Mouse (Mus musculus) telencephalon, adult 2 months (tissue): Measurements from ENCODE around the gene Gaa.
"Not testable (repeated sequence)": the region's sequence is repeated elsewhere in the genome, so short reads cannot be mapped to it uniquely, and the experiment has no call there.

ENCODE experiments used
- DNase-seq: peaks from one replicate; pipeline ENCODE4 v3.0.0-alpha.2; 2011; ENCODE audit warnings: low read depth, low spot score

Gaa gene

GRCm38 (mm10) chr11:119267768-119268556, at the start of gene Gaa:
TSS of gene Gaa (plus strand) at chr11:119267887.
- peak; percentile 84 for DNase-seq

- DNase-seq = no peak
Observed at GRCm38 (mm10) chr11:119219816-119220465, 47.7 kb upstream of the Gaa start.

GRCm38 (mm10) chr11:119221812-119222510, 45.7 kb upstream of the Gaa start:
- no peak for DNase-seq

- no peak for DNase-seq
Observed at GRCm38 (mm10) chr11:119223124-119223890, 44.4 kb upstream of the Gaa start.

GRCm38 (mm10) chr11:119224926-119225325, 42.8 kb upstream of the Gaa start:
- DNase-seq = no peak

- no peak for DNase-seq
Observed at GRCm38 (mm10) chr11:119225634-119226033, 42.1 kb upstream of the Gaa start.

GRCm38 (mm10) chr11:119227591-119227990, 40.1 kb upstream of the Gaa start:
- no peak for DNase-seq

GRCm38 (mm10) chr11:119228091-119228781, 39.5 kb upstream of the Gaa start, which contains the start of the genes Tbc1d16 and Ccdc40:
TSS of gene Tbc1d16 (minus strand) at chr11:119228499.
TSS of gene Ccdc40 (plus strand) at chr11:119228572.
- DNase-seq = no peak

- no peak for DNase-seq
Observed at GRCm38 (mm10) chr11:119228846-119229626, 38.7 kb upstream of the Gaa start.

- no peak for DNase-seq
Observed at GRCm38 (mm10) chr11:119234770-119235169, 32.9 kb upstream of the Gaa start.

- DNase-seq = no peak
Observed at GRCm38 (mm10) chr11:119235596-119235995, 32.1 kb upstream of the Gaa start.

- no peak for DNase-seq
Observed at GRCm38 (mm10) chr11:119236354-119236753, 31.3 kb upstream of the Gaa start.

- DNase-seq = no peak
Observed at GRCm38 (mm10) chr11:119237007-119237406, 30.7 kb upstream of the Gaa start.

GRCm38 (mm10) chr11:119237568-119238304, 30.0 kb upstream of the Gaa start:
- DNase-seq = no peak

- no peak for DNase-seq
Observed at GRCm38 (mm10) chr11:119238305-119238721, 29.4 kb upstream of the Gaa start.

- no peak for DNase-seq
Observed at GRCm38 (mm10) chr11:119239480-119239879, 28.2 kb upstream of the Gaa start.

- not testable (repeated sequence) for DNase-seq
Observed at GRCm38 (mm10) chr11:119245543-119245942, 22.1 kb upstream of the Gaa start.

- DNase-seq = no peak
Observed at GRCm38 (mm10) chr11:119249011-119249410, 18.7 kb upstream of the Gaa start.

- no peak for DNase-seq
Observed at GRCm38 (mm10) chr11:119250998-119251397, 16.7 kb upstream of the Gaa start.
